Mouse (Mus musculus) frontal cortex, postnatal 25 days (tissue): ENCODE results near the gene Nav2.
A peak's percentile ranks its signal among the peaks of the same experiment; 100 is the strongest.

Experiments
- DNase-seq, 2 experiments: peaks; one replicate each; pipeline ENCODE4 v3.0.0; 2022; ENCODE audit warnings: low spot score in 2 of 2

The Nav2 gene

GRCm38 (mm10) chr7:48908521-48909341 is at the start of gene Nav2:
Nav2 (plus strand) TSS chr7:48908716.
- no peak for DNase-seq

- no peak for DNase-seq
Observed at GRCm38 (mm10) chr7:48859362-48859761, 49.2 kb upstream of the Nav2 start.

- DNase-seq: no peak
Observed at GRCm38 (mm10) chr7:48860948-48861347, 47.6 kb upstream of the Nav2 start.

GRCm38 (mm10) chr7:48861796-48862195 is 46.7 kb upstream of the Nav2 start:
- DNase-seq: no peak

GRCm38 (mm10) chr7:48864199-48864598 is 44.3 kb upstream of the Nav2 start:
- DNase-seq: no peak

- DNase-seq: no peak
Observed at GRCm38 (mm10) chr7:48864671-48865458, 43.7 kb upstream of the Nav2 start.

GRCm38 (mm10) chr7:48867576-48867975 is 40.9 kb upstream of the Nav2 start:
- no peak for DNase-seq

- DNase-seq: no peak
Observed at GRCm38 (mm10) chr7:48870144-48870543, 38.4 kb upstream of the Nav2 start.

GRCm38 (mm10) chr7:48870579-48871180 is 37.8 kb upstream of the Nav2 start:
- no peak for DNase-seq

GRCm38 (mm10) chr7:48871292-48871691 is 37.2 kb upstream of the Nav2 start:
- DNase-seq: no peak

- DNase-seq: no peak
Observed at GRCm38 (mm10) chr7:48875096-48875495, 33.4 kb upstream of the Nav2 start.

GRCm38 (mm10) chr7:48876526-48876925 is 32.0 kb upstream of the Nav2 start:
- DNase-seq: peak in 1 of 2 experiments; percentile 42

- DNase-seq: no peak
Observed at GRCm38 (mm10) chr7:48877786-48878390, 30.6 kb upstream of the Nav2 start.

GRCm38 (mm10) chr7:48879574-48879973 is 28.9 kb upstream of the Nav2 start:
- no peak for DNase-seq

- DNase-seq: peak; percentile 79 to 91
Observed at GRCm38 (mm10) chr7:48880591-48881481, 27.7 kb upstream of the Nav2 start.

- no peak for DNase-seq
Observed at GRCm38 (mm10) chr7:48881486-48881885, 27.0 kb upstream of the Nav2 start, which contains the start of gene E2f8. E2f8 (minus strand) TSS chr7:48881596.

GRCm38 (mm10) chr7:48881971-48882609 is 26.4 kb upstream of the Nav2 start:
- no peak for DNase-seq

GRCm38 (mm10) chr7:48883525-48884265 is 24.8 kb upstream of the Nav2 start:
- no peak for DNase-seq

- no peak for DNase-seq
Observed at GRCm38 (mm10) chr7:48884266-48884611, 24.3 kb upstream of the Nav2 start.

GRCm38 (mm10) chr7:48887973-48888372 is 20.5 kb upstream of the Nav2 start:
- no peak for DNase-seq
